Mouse (Mus musculus): ENCODE results near the gene Gmnn.

Gene Gmnn

DNA sequence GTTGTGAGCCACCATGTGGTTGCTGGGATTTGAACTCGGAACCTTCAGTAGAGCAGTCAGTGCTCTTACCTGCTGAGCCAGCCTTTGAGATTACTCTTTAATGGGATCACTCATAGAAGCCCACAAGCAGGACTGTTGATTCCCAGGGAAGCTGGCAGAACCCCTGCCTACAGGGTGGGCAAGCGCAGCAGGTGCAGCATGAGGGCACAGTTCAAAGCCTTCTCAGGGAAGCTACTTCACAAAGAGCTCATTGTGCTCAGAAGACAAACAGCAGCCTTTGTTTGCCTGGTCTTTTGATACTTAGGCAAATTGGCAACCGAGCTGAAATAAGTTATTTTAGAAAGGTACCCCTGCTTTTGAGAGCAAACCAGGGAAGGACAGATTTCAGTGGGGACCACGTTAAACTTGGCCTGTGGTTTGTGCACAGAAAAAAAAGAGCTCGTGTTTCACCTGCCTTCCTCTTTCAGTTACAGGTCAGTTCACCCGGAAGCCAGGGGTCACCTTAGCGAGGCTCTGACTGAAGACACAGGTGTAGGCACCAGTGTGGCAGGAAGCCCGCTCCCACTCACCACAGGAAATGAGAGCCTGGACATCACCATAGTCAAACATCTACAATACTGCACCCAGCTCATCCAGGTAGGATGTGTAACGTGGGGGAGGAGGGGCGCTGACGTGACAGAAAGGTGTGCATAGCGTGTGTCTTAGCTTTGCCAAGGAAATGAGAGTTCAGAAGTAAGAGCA, 51.9 kb downstream of the Gmnn start:
- DNase-seq (ENCODE audit: low read depth, low spot score), result no peak

GRCm38 (mm10) chr13:24702128-24702527, 59.6 kb downstream of the Gmnn start:
- no peak for DNase-seq (ENCODE audit: low read depth, low spot score)
